ENCODE assay signal across 33 mouse cellular contexts in the genomic region with DNA sequence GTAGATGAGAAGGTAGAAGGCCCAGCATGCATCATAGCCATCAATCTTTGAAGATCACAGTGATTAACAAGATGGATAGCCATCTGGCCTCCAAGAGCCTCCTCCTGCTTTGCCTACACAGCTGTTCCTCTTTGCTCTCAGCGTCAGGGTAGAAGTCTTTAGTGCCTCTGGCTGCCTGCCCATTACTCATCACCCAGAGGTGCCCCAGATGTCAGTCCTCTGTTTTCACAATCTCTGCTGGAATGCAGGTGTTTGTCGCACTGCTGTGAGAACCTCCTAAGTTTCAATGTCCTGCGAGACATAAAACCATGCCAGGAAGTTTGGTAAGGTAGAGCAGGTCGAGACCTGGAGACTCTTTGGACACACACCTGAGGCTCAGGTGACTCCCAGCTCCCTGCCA. TPM values are rescaled to one million over a fixed set of nuclear protein-coding genes. Genes with fewer than 3 reads are reported as not detected.
DNase-seq lines count a peak whose midpoint lies in the region; ATAC-seq and TF ChIP-seq lines count a peak whose summit lies in the region.
"Had no signal": no experiment of that assay in that cellular context is flagged by ENCODE, and none has a peak within 500 bp of the region (broad histone marks: within the 10 kb centered on the region; RNA-seq: fewer than 3 reads in every experiment).

No protein-coding gene starts in this region.

- H3K9me3 ChIP-seq in kidney, postnatal 0 days (replicated peaks; ENCODE audit: low read length), result no peaks in the 10 kb centered on the region
- H3K9me3 ChIP-seq: forebrain, embryonic 12.5 days; heart, embryonic 12.5 days; hindbrain, embryonic 13.5 days; kidney, embryonic 15.5 days; limb, embryonic 10.5 days; limb, embryonic 15.5 days; liver, embryonic 15.5 days; midbrain, embryonic 13.5 days; neural tube, embryonic 13.5 days had no signal

- H3K9ac ChIP-seq in kidney, postnatal 0 days (ENCODE audit: low read depth, low read length), result no peak overlapping the region
- H3K9ac ChIP-seq: forebrain, embryonic 12.5 days; forebrain, postnatal 0 days; heart, embryonic 12.5 days; hindbrain, embryonic 13.5 days; kidney, embryonic 15.5 days; limb, embryonic 15.5 days; liver, embryonic 15.5 days; lung, embryonic 14.5 days; midbrain, embryonic 13.5 days; neural tube, embryonic 13.5 days had no signal

- H3K4me2 ChIP-seq in kidney, postnatal 0 days (ENCODE audit: low read length), result no peak overlapping the region
- H3K4me2 ChIP-seq: forebrain, embryonic 12.5 days; heart, embryonic 12.5 days; hindbrain, embryonic 13.5 days; kidney, embryonic 15.5 days; limb, embryonic 15.5 days; liver, embryonic 15.5 days; lung, embryonic 14.5 days; midbrain, embryonic 13.5 days; neural tube, embryonic 13.5 days had no signal

- no peaks in the 10 kb centered on the region for H3K4me1 ChIP-seq in kidney, postnatal 0 days (replicated peaks; ENCODE audit: insufficient read depth, low read length)
- H3K4me1 ChIP-seq: hindbrain, embryonic 13.5 days; limb, embryonic 10.5 days; liver, embryonic 15.5 days; midbrain, embryonic 13.5 days; neural tube, embryonic 13.5 days had no signal

- ATAC-seq in kidney, postnatal 0 days (replicated peaks; ENCODE audit: low FRiP score, low read depth), result no peak
- ATAC-seq in CD4-positive, CD25-positive, alpha-beta regulatory T cell, adult 4 months, result no peak
- ATAC-seq: activated CD4-positive, CD25-positive, alpha-beta regulatory T cell, adult 4 months; forebrain, postnatal 0 days; intestine, embryonic 16.5 days; midbrain, embryonic 13.5 days had no signal

- H3K27ac ChIP-seq in kidney, postnatal 0 days, result no peak overlapping the region
- H3K27ac ChIP-seq: forebrain, embryonic 12.5 days; hindbrain, embryonic 13.5 days; kidney, embryonic 15.5 days; limb, embryonic 10.5 days; limb, embryonic 15.5 days; liver, embryonic 15.5 days; midbrain, embryonic 13.5 days; neural tube, embryonic 13.5 days; stomach, postnatal 0 days had no signal

- no peak for TF ChIP-seq CTCF in kidney, postnatal 0 days (IDR thresholded peaks at IDR 0.05; ENCODE audit: low read depth)

- no peak overlapping the region for H3K4me3 ChIP-seq in kidney, postnatal 0 days (replicated peaks; ENCODE audit: low read depth, low read length)
- H3K4me3 ChIP-seq: erythroblast, embryonic 14.5 days; forebrain, embryonic 12.5 days; heart, embryonic 12.5 days; hindbrain, embryonic 13.5 days; kidney, embryonic 15.5 days; limb, embryonic 10.5 days; limb, embryonic 15.5 days; liver, embryonic 15.5 days; midbrain, embryonic 13.5 days; neural tube, embryonic 13.5 days had no signal

- intact Hi-C loops in gastrocnemius, postnatal 36 days (cut with DNase I), result no loop called here

- 36% methylated on average over 4 of the region's 4 CpGs for WGBS in kidney, postnatal 0 days

- no peaks in the 10 kb centered on the region for H3K36me3 ChIP-seq in kidney, postnatal 0 days (ENCODE audit: insufficient read depth, low read length)
- H3K36me3 ChIP-seq: forebrain, embryonic 12.5 days; heart, embryonic 12.5 days; hindbrain, embryonic 13.5 days; kidney, embryonic 15.5 days; limb, embryonic 10.5 days; limb, embryonic 15.5 days; liver, embryonic 15.5 days; midbrain, embryonic 13.5 days; neural tube, embryonic 13.5 days had no signal

- peak; percentile 6 for DNase-seq in embryo, embryonic 10 days (ENCODE audit: low spot score)
- DNase-seq in embryo, embryonic 10.5 days (ENCODE audit: low spot score), result no peak
- peak; percentile 21 for DNase-seq in kidney, postnatal 0 days (ENCODE audit: low spot score)
- no peak for DNase-seq in kidney, postnatal 14 days
- DNase-seq in A20 (ENCODE audit: low read depth, low spot score) (peak; percentile 74), NIH3T3 (ENCODE audit: low read depth) (peak; percentile 43)
- DNase-seq in gastrocnemius, postnatal 36 days, result no peak
- DNase-seq: adrenal gland, adult 2 months; B cell, adult 2 months; cerebellum, adult 2 months; cerebellum, postnatal 14 days; forebrain, postnatal 0 days; gastrocnemius, postnatal 10 days; heart, adult 18-20 months; heart, postnatal 4 days; lung, embryonic 14.5 days; right cerebral cortex, postnatal 4 days; thymus, adult 18-20 months; thymus, postnatal 4 days had no signal

- H3K27me3 ChIP-seq in kidney, postnatal 0 days (ENCODE audit: insufficient read depth, low read length), result no peaks in the 10 kb centered on the region
- H3K27me3 ChIP-seq: heart, embryonic 12.5 days; hindbrain, embryonic 13.5 days; kidney, embryonic 15.5 days; limb, embryonic 15.5 days; liver, embryonic 15.5 days; neural tube, embryonic 13.5 days had no signal

RNA-seq across cellular contexts. Expression of gene Degs1, which starts 31.9 kb away (rescaled TPM):
- polyA plus RNA-seq in kidney, postnatal 0 days (2015; fragmentation: Nextera tagmentation; extraction: Ambion mirVana), result 169 and 179 TPM in 2 replicates
- total RNA-seq in gastrocnemius, postnatal 36 days (2021), result 10 to 100 TPM; 16.1 to 19.5 TPM
- polyA plus RNA-seq in CD4-positive, CD25-positive, alpha-beta regulatory T cell, adult 4 months (2017; shearing (Covaris generic)), result 10 to 100 TPM; 75.7 to 81.4 TPM

Comparison
In these comparisons a context has a peak if more than half of its experiments do, and no peak if none do; other contexts are left out.
1. DNase-seq: peak in embryo, embryonic 10 days (single experiment), kidney, postnatal 0 days (single experiment), A20 (single experiment) and NIH3T3 (single experiment); none in embryo, embryonic 10.5 days (single experiment), kidney, postnatal 14 days (single experiment) and gastrocnemius, postnatal 36 days (0 of 2).